Mouse (Mus musculus) urinary bladder, postnatal 4 days (tissue): ENCODE data around the gene BC030499.
"Not testable (repeated sequence)": the region's sequence is repeated elsewhere in the genome, so short reads cannot be mapped to it uniquely, and the experiment has no call there.

ENCODE experiments used
- DNase-seq, 2 experiments: peaks; one replicate each; pipeline ENCODE4 v3.0.0; 2021 to 2022; ENCODE audit warnings: low spot score in 2 of 2

Gene BC030499

GRCm38 (mm10) chr11:78290654-78291053 lies at the start of gene BC030499:
Gene BC030499 (plus strand): TSS chr11:78290841.
- no peak for DNase-seq

DNA sequence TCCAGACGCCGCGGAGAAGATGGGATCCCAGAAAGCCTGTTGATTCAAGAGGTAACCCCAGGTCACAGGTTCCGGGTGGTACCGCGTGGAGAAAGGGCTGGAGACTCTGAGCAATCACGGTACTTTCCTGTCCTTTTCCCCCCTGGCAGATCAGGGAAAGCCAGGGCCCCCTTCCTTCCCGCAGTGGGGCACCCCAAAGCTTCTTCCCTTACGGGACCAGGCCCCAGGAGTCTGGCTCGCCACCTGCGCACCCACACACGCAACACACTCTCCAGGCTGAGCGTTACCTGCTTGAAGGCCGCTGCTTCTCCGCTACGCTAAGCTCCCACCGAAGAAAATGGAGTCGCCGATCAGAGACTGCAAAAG lies 45.4 kb upstream of the BC030499 start:
- no peak for DNase-seq

DNA sequence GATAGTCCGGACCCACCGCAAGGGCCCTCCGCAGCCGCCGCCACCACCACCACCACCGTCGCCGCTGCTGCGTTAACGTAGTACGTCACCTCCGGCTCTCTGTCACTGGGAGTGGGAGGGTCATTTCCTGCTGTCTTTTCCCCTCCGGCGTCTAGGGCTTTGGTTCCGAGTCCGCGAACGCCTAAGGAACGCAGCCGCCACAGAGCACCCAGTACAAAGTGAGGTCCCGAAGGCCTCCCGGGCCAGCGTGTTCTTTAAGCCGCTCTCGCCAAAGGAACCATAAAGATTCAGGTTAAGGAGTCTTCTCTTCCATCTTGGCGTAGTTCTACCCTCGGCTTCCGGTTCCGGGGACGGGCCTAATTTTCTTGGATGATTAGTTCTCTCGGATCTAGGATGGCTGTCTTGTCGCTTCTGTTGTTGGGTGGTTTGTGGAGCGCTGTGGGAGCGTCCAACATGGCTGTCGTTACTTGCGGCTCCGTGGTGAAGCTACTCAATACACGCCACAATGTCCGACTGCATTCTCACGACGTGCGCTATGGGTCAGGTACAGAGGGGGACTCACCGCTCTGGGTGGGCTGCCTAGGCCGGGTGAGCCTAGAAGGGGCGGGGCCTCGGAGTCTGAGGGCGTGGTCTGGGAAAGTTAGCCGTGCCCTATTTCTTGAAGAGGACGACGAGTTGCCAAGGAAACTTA lies 44.9 kb upstream of the BC030499 start, which contains the start of the genes Sdf2 and Supt6:
TSS of gene Sdf2 (plus strand) at position 120 of the 691 bp plus-strand sequence.
TSS of gene Supt6 (minus strand) at position 361 of the 691 bp plus-strand sequence.
- peak; percentile 83 to 94 for DNase-seq

DNA sequence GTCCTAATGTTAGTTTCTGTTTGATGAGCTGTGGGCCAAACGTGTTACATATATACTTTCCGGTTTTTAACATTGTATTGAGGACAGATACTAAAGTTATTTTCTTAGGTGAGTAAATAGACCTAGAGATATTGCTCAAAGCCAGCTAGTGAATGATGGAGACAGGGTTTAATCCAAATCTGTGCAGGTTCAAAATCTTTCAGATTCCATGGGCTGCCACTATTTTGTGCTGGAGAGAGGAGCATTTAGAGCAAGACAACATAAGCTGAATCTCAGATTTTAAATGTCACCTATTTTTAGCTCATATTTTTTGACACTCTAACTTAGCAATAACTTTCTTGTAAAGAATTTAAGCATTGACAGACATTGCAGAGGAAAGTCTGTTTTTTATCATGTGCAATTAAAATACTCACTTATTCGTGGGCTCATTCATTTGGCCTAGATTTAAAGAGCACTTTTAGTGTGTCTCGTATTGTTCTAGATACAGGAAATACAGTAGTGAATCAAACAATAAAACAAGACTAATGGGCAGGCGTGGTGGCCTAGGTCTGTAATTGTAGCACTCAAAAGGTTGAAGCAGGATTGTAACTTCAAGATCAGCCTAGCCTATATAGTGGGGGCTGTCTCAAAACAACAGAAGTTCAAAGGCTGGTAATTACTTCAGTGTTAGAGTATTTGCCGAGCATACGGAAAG lies 44.2 kb upstream of the BC030499 start:
- no peak for DNase-seq

GRCm38 (mm10) chr11:78247012-78247348 lies 43.7 kb upstream of the BC030499 start:
- no peak for DNase-seq

- no peak for DNase-seq
Observed at GRCm38 (mm10) chr11:78247727-78248140, 42.9 kb upstream of the BC030499 start.

DNA sequence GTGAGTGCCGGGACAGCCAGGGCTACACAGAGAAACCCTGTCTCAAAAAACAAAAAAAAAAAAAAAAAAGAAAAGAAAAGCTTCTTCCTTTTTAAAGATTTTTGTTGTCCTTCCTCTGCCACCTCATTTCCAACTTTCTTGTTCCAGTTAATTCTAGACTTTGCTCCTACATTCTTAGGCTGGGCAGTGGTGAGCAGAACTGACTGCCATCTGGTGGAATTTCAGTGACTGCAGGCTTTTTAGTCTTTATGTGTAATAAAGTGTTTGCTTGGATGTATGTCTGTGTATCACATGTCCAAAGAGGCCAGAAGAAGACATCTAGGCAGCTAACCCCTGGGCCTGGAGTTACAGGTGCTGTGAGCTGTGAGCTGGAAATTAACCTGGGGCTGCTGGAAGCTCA lies 34.0 kb upstream of the BC030499 start:
- no peak for DNase-seq

DNA sequence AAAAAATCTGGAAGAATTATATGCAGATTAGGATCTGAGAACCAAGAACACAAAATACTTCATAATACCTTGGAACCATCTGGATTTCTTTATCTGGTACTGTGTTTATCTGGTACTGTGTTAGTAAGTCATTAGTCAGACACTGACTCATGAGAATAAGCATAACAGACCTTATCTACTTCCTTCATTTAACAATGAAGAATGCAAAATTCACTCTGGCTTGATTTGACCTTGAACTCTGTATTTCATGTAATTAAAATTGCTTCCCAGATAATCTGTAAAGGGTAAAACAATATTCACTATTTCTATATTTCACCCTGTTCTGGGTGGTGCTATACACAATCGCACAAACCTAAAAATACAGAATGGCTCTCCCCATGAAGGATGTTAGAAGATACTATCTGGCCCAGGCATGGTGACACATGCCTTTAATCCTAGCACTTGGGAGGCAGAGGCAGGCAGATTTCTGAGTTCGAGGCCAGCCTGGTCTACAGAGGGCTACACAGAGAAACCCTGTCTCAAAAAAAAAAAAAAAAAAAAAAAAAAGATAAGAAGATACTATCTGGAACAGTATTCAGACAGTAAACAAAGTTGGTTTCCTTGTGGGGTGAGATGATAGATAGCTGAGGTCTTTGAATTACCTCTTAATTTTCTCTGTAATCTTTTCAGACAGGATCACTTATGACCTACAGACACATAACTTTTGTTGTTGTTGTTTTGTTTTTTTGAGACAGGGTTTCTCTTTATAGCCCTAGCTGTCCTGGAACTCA lies 30.0 kb upstream of the BC030499 start:
- no peak for DNase-seq

DNA sequence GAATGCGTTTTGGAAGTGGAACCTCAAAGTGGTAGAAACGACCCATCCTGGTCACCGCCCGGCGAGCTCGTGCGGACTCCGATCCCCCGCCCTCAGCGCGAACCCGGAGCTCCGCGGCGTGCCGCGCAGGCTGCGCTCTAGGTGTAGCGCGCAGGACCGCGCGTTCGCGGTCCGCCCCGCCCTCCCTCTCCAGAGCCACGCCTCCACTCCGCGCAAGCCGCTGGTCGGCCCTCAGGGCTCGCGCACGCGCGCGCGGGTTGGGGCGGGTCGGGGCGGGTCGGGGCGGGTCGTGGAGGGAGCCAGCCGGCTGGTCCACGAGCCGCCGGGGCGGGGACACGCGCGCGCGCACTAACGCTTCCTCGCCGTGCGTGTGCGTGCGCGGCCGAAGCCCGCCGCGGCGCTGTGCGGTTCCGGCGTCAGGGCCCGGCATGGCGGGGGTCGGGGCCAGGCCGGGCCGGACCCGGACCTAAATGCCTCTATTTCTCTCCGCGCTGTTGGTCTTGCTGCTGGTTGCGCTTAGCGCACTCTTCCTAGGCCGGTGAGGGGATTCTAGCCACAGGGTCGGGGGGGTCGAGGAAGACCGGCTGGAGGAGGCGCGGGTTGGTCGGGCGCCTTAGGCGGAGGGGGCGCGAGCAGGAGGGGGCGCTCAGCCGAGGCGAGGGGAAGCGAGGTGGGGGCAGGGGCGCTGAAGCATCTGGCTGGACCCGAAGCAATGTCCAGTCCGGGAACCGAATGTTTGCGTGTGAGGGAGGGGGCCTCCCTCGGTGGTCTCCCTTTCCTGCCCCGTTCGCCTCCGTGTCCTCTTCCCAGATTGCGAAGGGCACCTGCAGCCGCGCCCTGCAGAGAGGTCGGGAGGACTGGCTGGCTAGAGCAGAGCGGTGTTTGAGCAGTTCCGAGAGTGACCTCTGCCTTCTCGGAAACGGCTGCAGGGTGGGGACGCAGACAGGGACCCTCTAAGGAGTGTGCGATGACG lies 29.0 kb upstream of the BC030499 start, which contains the start of gene 2610507B11Rik:
TSS of gene 2610507B11Rik (plus strand) at position 373 of the 973 bp plus-strand sequence.
- peak; percentile 91 to 92 for DNase-seq

GRCm38 (mm10) chr11:78262550-78262949 lies 28.1 kb upstream of the BC030499 start:
- DNase-seq = peak in 1 of 2 experiments; percentile 60

DNA sequence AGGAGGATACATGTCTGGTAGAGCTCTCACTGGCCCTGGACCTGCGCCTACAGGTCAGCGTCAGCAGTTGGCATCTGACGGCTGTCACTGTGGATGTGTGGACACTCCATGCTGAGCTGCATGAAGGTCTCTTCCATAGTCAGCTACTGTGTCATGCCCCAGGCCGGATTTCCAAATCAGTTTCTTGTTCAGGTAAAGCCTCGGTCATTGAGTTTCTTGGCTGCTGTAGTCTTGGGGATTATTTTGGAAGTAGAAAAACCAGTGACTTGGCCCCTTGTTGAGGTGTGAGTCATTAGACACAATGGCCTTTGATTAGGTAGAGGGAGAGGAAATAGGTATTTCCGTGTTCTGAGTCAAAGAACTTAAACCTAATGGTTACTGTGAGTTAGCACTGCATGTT lies 25.1 kb upstream of the BC030499 start:
- DNase-seq = no peak

DNA sequence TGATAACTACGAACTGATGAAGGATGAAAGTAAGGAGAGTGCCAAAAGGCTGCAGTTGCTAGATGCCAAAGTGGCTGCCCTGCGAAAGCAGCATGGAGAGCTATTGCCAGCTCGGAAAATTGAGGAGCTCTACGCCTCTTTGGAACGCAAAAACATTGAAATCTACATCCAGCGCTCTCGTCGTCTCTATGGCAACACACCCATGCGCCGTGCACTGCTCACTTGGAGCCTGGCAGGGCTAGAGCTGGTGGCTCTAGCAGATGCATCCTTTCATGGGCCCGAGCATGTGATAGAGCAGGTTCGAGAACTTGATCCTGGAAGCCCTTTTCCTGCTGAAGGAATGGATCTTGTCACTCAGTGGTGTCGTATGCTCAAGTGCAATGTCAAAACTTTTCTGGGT lies 18.7 kb upstream of the BC030499 start:
- no peak for DNase-seq

DNA sequence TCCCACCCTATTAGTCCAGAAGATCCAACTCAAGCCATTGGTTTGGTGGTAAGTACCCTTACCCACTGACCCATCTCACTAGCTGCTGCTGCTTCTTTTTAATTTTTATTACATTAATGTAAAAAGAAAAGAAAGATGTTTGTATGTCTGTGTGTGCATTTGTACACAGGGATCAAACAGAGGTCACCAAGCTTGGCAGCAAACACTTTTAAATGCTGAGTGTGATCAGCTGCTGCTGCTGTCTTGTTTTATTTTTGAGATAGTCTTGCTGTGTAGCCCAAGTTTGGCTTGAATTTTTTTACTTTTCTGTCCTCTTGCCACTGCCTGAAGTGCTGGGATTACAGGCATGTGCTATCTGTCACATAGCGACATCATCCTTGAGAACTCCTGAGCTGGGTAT lies 15.0 kb upstream of the BC030499 start:
- DNase-seq = no peak

DNA sequence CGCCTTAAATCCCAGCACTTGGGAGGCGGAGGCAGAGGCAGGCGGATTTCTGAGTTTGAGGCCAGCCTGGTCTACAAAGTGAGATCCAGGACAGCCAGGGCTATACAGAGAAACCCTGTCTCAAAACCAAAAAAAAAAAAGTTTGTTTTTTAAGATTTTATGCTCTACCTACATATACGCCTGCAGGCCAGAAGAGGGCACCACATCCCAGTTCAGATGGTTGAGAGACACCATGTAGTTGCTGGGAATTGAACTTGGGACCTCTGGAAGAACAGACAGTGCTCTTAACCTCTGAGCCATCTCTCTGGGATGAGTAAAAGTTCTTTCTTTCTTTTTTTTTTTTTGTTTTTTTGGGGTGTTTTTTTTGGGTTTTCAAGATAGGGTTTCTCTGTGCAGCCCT lies 14.5 kb upstream of the BC030499 start:
- not testable (repeated sequence) for DNase-seq

DNA sequence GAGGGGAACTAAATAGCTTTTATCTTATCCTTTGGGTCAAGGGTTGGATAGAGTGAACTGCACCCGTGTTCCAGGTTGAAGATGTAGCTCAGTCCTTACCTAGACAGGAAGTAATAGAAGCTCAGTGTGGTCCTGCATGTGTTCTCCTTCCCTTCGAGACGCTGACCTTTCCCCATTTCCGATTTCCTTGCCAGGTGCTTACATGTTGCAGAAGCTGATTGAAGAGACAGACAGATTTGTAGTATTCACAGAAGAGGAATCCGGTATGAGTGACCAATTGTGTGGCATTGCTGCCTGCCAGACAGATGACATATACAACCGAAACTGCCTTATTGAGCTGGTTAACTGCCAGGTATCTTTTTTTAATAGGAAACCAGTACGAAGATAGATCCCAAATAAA lies 11.8 kb upstream of the BC030499 start:
- no peak for DNase-seq

GRCm38 (mm10) chr11:78279586-78279985 lies 11.1 kb upstream of the BC030499 start:
- DNase-seq = no peak

DNA sequence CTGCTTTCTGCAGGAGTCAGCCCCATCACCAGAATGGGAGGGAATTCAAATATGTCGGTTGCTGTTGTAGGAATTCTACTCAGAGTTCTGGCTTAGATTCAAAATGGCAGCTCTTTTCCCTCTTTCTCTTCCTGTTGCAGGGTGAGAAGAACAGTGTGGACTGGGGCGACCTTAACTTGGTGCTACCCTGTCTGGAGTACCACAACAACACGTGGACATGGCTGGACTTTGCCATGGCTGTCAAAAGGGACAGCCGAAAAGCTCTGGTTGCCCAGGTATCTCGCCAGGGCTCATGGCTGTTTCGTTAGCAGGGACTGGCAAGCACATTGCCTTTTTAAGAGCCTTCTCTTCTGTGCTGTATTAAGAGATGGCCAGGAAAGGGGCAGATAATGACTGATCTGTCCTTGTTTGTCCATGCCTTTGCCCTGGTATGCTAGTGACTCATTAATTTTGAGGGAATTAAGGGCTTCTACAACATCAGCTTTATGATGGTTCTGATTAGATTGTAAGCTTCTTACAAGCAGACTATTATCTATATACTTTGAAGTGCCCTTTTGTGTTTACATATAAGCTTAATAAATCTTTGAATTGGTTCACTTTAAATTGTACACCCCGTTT lies 1.4 kb upstream of the BC030499 start:
- DNase-seq = no peak

GRCm38 (mm10) chr11:78294585-78294984 lies 3.9 kb downstream of the BC030499 start:
- DNase-seq = no peak

GRCm38 (mm10) chr11:78300917-78301316 lies 10.3 kb downstream of the BC030499 start:
- DNase-seq = no peak

DNA sequence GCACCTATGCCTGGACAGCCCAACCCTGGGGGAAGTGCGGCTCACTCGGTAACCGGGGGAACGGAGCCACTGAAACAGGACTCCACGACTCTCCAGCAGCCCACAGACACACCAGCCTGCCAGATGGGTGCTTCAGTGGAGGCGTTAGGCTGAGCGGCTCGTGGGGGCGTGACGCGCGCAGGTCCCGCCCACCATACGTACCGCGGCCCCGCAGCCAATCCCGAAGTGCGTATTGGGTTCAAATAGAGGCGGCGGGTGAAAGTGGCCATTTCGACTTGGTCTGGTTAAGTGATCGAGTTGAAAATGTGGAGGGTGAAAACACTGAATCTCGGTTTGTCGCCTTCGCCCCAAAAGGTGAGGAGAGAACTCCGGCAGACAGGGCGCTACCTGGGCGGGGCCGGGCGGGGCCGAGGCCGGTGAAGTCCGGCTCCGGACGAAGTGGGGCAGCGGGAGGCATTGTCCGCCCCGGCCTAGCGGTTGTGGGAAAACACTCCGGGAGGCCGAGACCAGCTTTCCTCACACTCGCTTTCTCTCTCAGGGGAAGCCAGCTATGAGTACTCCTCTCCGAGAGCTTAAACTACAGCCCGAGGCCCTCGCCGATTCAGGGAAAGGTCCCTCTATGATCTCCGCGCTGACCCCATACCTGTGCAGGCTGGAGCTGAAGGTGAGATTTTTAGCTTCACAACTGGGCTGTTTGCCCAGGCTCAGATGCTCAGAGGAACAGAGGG lies 10.9 kb downstream of the BC030499 start, which contains the start of gene Spag5:
TSS of gene Spag5 (plus strand) at position 173 of the 728 bp plus-strand sequence.
- peak; percentile 84 to 87 for DNase-seq
